Mouse (Mus musculus): ENCODE measurements around the gene Ambra1. TPM values are rescaled to one million over a fixed set of nuclear protein-coding genes. Genes with fewer than 3 reads are reported as not detected.

The Ambra1 gene
- total RNA-seq, 1 experiment, result 27.0 TPM

GRCm38 (mm10) chr2:91955875-91956274 is 225.9 kb downstream of the Ambra1 start:
- Histone ChIP-seq H3K9me3 (ENCODE audit: control insufficient read depth, insufficient read depth, low read depth, low read length) (no peaks in the 10 kb centered on the region), H3K27ac (ENCODE audit: insufficient read depth, low read depth, low read length, poor library complexity, severe bottlenecking) (no peak overlapping the region; the same call in 1 of the 2 replicates), H3K4me1 (ENCODE audit: control insufficient read depth in 2 of 2, insufficient read depth in 2 of 2, low read length in 2 of 2, poor library complexity in 1 of 2) (peaks cover 4 to 30% of the 10 kb centered on the region in 2 experiments; a peak in 3 of 4 replicates), H3K9ac (ENCODE audit: insufficient read depth, low read depth, low read length, poor library complexity, severe bottlenecking) (no peak overlapping the region), H3K4me3 (ENCODE audit: insufficient read depth in 1 of 2, low read depth in 1 of 2, low read length in 2 of 2, poor library complexity in 1 of 2, severe bottlenecking in 1 of 2) (no peak overlapping the region), H3K36me3 (ENCODE audit: control insufficient read depth, insufficient read depth, low read length, poor library complexity, severe bottlenecking) (peaks cover 5% of the 10 kb centered on the region; the same call in 1 of the 2 replicates)
- TF ChIP-seq MAFK (IDR thresholded peaks at IDR 0.05; ENCODE audit: insufficient read depth, low read depth, low read length) (no peak), HCFC1 (IDR thresholded peaks at IDR 0.05; ENCODE audit: borderline replicate concordance, insufficient read depth, low read length) (no peak), ZC3H11A (IDR thresholded peaks at IDR 0.05; ENCODE audit: borderline replicate concordance, low read depth, low read length) (no peak), CHD2 (IDR thresholded peaks at IDR 0.05; ENCODE audit: low read depth, low read length) (no peak), ZNF384 (IDR thresholded peaks at IDR 0.05; ENCODE audit: low read depth, low read length) (no peak)
- no peak for DNase-seq (ENCODE audit: low read depth, low spot score)
- in situ Hi-C loops (cut with MboI; ENCODE audit: low sequenced_read_pairs in 2 of 2, unreplicated experiment in 2 of 2), result no loop called here

DNA sequence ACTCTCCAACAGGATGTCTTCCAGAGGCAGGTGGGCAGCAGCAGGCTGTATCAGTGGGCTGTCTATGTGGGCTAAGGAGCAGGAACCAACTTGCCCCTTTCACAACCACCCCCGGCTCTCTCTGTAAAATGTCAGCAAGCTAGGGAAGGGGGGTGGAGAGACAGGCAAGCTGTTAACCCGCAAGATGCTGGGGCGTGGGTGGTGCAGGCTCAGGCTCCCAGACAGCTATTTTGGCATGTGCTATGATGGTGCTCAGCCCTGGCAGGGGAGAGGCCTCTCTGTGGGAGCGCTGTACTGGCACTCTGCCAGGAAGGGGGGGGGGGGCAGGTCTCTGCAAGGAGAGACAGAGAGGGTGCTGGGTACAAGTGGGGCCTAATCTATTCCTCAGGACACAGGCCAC is 227.2 kb downstream of the Ambra1 start:
- peaks cover 6 to 33% of the 10 kb centered on the region in 2 experiments; a peak in 3 of 4 replicates for H3K4me1 ChIP-seq (ENCODE audit: control insufficient read depth in 2 of 2, insufficient read depth in 2 of 2, low read length in 2 of 2, poor library complexity in 1 of 2)
- H3K4me3 ChIP-seq (ENCODE audit: insufficient read depth in 1 of 2, low read depth in 1 of 2, low read length in 2 of 2, poor library complexity in 1 of 2, severe bottlenecking in 1 of 2), result no peak overlapping the region
- no peak for DNase-seq (ENCODE audit: low read depth, low spot score)
- no peaks in the 10 kb centered on the region for H3K9me3 ChIP-seq (ENCODE audit: control insufficient read depth, insufficient read depth, low read depth, low read length)
- no peak for TF ChIP-seq MAFK (IDR thresholded peaks at IDR 0.05; ENCODE audit: insufficient read depth, low read depth, low read length)
- no peak for TF ChIP-seq ZC3H11A (IDR thresholded peaks at IDR 0.05; ENCODE audit: borderline replicate concordance, low read depth, low read length)
- TF ChIP-seq CHD2 (IDR thresholded peaks at IDR 0.05; ENCODE audit: low read depth, low read length), result no peak
- no peak for TF ChIP-seq ZNF384 (IDR thresholded peaks at IDR 0.05; ENCODE audit: low read depth, low read length)
- no peak for TF ChIP-seq HCFC1 (IDR thresholded peaks at IDR 0.05; ENCODE audit: borderline replicate concordance, insufficient read depth, low read length)
- in situ Hi-C loops (cut with MboI; ENCODE audit: low sequenced_read_pairs in 2 of 2, unreplicated experiment in 2 of 2), result no loop called here
- H3K9ac ChIP-seq (ENCODE audit: insufficient read depth, low read depth, low read length, poor library complexity, severe bottlenecking), result no peak overlapping the region
- peaks cover 5% of the 10 kb centered on the region; the same call in 1 of the 2 replicates for H3K36me3 ChIP-seq (ENCODE audit: control insufficient read depth, insufficient read depth, low read length, poor library complexity, severe bottlenecking)
- no peak overlapping the region for H3K27ac ChIP-seq (ENCODE audit: insufficient read depth, low read depth, low read length, poor library complexity, severe bottlenecking)

DNA sequence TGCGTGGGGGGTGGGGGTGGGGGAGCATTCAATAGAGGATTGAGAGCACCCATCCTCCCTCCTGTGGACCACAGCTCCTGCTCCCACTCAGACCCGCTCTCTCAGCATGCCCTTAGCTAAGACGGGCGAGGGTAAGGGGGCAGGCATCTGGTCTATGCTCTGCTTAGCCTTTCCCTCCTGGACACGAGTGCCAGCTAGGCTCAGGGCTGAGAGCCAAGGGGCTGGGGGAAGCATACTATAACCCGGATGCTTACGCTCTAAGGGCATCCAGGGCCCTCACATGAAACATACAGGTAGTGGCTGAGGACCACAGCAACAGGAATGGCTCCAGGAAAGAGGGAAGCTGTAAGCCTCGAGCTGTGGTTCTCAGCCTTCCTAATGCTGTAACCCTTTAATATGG is 228.1 kb downstream of the Ambra1 start:
- in situ Hi-C loops (cut with MboI; ENCODE audit: low sequenced_read_pairs in 2 of 2, unreplicated experiment in 2 of 2), result no loop called here
- H3K4me1 ChIP-seq (ENCODE audit: control insufficient read depth in 2 of 2, insufficient read depth in 2 of 2, low read length in 2 of 2, poor library complexity in 1 of 2), result peaks cover 8 to 37% of the 10 kb centered on the region in 2 experiments; a peak in 3 of 4 replicates

GRCm38 (mm10) chr2:91958701-91959457 is 228.9 kb downstream of the Ambra1 start:
- Histone ChIP-seq H3K36me3 (ENCODE audit: control insufficient read depth, insufficient read depth, low read length, poor library complexity, severe bottlenecking) (peaks cover 5% of the 10 kb centered on the region; the same call in 1 of the 2 replicates), H3K4me3 (ENCODE audit: insufficient read depth in 1 of 2, low read depth in 1 of 2, low read length in 2 of 2, poor library complexity in 1 of 2, severe bottlenecking in 1 of 2) (no peak overlapping the region), H3K27ac (ENCODE audit: insufficient read depth, low read depth, low read length, poor library complexity, severe bottlenecking) (no peak overlapping the region), H3K9ac (ENCODE audit: insufficient read depth, low read depth, low read length, poor library complexity, severe bottlenecking) (no peak overlapping the region), H3K4me1 (ENCODE audit: control insufficient read depth in 2 of 2, insufficient read depth in 2 of 2, low read length in 2 of 2, poor library complexity in 1 of 2) (peaks cover 8 to 36% of the 10 kb centered on the region in 2 experiments; a peak in 3 of 4 replicates), H3K9me3 (ENCODE audit: control insufficient read depth, insufficient read depth, low read depth, low read length) (no peaks in the 10 kb centered on the region)
- no peak for DNase-seq (ENCODE audit: low read depth, low spot score)
- no peak for TF ChIP-seq HCFC1 (IDR thresholded peaks at IDR 0.05; ENCODE audit: borderline replicate concordance, insufficient read depth, low read length)
- TF ChIP-seq ZC3H11A (IDR thresholded peaks at IDR 0.05; ENCODE audit: borderline replicate concordance, low read depth, low read length), result no peak
- TF ChIP-seq MAFK (IDR thresholded peaks at IDR 0.05; ENCODE audit: insufficient read depth, low read depth, low read length), result no peak
- no peak for TF ChIP-seq ZNF384 (IDR thresholded peaks at IDR 0.05; ENCODE audit: low read depth, low read length)
- in situ Hi-C loops (cut with MboI; ENCODE audit: low sequenced_read_pairs in 2 of 2, unreplicated experiment in 2 of 2), result no loop called here

More for the DNA sequence above, 228.1 kb downstream of the Ambra1 start:
- TF ChIP-seq MAFK (IDR thresholded peaks at IDR 0.05; ENCODE audit: insufficient read depth, low read depth, low read length) (no peak), HCFC1 (IDR thresholded peaks at IDR 0.05; ENCODE audit: borderline replicate concordance, insufficient read depth, low read length) (no peak), ZC3H11A (IDR thresholded peaks at IDR 0.05; ENCODE audit: borderline replicate concordance, low read depth, low read length) (no peak), ZNF384 (IDR thresholded peaks at IDR 0.05; ENCODE audit: low read depth, low read length) (no peak), CHD2 (IDR thresholded peaks at IDR 0.05; ENCODE audit: low read depth, low read length) (no peak)
- no peak overlapping the region for H3K9ac ChIP-seq (ENCODE audit: insufficient read depth, low read depth, low read length, poor library complexity, severe bottlenecking)
- H3K36me3 ChIP-seq (ENCODE audit: control insufficient read depth, insufficient read depth, low read length, poor library complexity, severe bottlenecking), result peaks cover 5% of the 10 kb centered on the region; the same call in 1 of the 2 replicates
- no peak for DNase-seq (ENCODE audit: low read depth, low spot score)
- H3K27ac ChIP-seq (ENCODE audit: insufficient read depth, low read depth, low read length, poor library complexity, severe bottlenecking), result no peak overlapping the region
- H3K4me3 ChIP-seq (ENCODE audit: insufficient read depth in 1 of 2, low read depth in 1 of 2, low read length in 2 of 2, poor library complexity in 1 of 2, severe bottlenecking in 1 of 2), result no peak overlapping the region
- H3K9me3 ChIP-seq (ENCODE audit: control insufficient read depth, insufficient read depth, low read depth, low read length), result no peaks in the 10 kb centered on the region

All from ES-E14 (cell line).